Mouse (Mus musculus) embryonic fibroblast, embryonic 13.5 days (primary cell): ENCODE results near the gene Mgat4b. TPM values are rescaled to one million over a fixed set of nuclear protein-coding genes. Genes with fewer than 3 reads are reported as not detected.

Experiments
- H3K27ac ChIP-seq: 2 replicates; pipeline ENCODE4 v1.5.1; 2012; ENCODE audit warnings: low read length, control low read depth, inconsistent platforms; ENCODE audit not compliant: insufficient read depth
- H3K4me1 ChIP-seq: 2 replicates; pipeline ENCODE4 v1.6.1; 2011; ENCODE audit warnings: low read length; ENCODE audit not compliant: control insufficient read depth, insufficient read depth
- H3K4me3 ChIP-seq: 2 replicates; pipeline ENCODE4 v1.5.1; 2011; ENCODE audit warnings: mild to moderate bottlenecking, control low read depth, low read length; ENCODE audit not compliant: insufficient read depth
- CTCF ChIP-seq: IDR thresholded peaks from 2 replicates; pipeline ENCODE4 v1.5.1; 2011; ENCODE audit warnings: mild to moderate bottlenecking, control low read depth, low read length, moderate library complexity, borderline replicate concordance; ENCODE audit not compliant: insufficient read depth
- POLR2A ChIP-seq: IDR thresholded peaks from 2 replicates; pipeline ENCODE4 v1.6.1; 2011; ENCODE audit warnings: low read depth, mild to moderate bottlenecking, control low read depth, low read length, moderate library complexity
- polyA plus RNA-seq: library from polyadenylated mRNA; stranded (reverse); fragments of >200 nt; gene quantifications from 2 replicates; pipeline ENCODE4 v1.2.4, GENCODE M21; 2011; ENCODE audit warnings: low read depth; ENCODE audit not compliant: missing spikeins, insufficient read length

Gene Mgat4b
- polyA plus RNA-seq, 1 experiment: 35.1 TPM

GRCm38 (mm10) chr11:50230481-50231304 is 20.0 kb downstream of the Mgat4b start:
- Histone ChIP-seq H3K4me1 (peaks cover 9% of the 10 kb centered on the region; the same call in 1 of the 2 replicates), H3K27ac (no peak overlapping the region), H3K4me3 (no peak overlapping the region)
- TF ChIP-seq POLR2A: no peak

GRCm38 (mm10) chr11:50231411-50231810 is 20.7 kb downstream of the Mgat4b start:
- no peak overlapping the region for H3K27ac ChIP-seq
- no peak overlapping the region for H3K4me3 ChIP-seq
- peaks cover 15% of the 10 kb centered on the region; the same call in 1 of the 2 replicates for H3K4me1 ChIP-seq
- TF ChIP-seq POLR2A (no peak), CTCF (no peak)

- H3K27ac ChIP-seq: no peak overlapping the region
- TF ChIP-seq POLR2A (no peak), CTCF (no peak)
- H3K4me1 ChIP-seq: peaks cover 15% of the 10 kb centered on the region; the same call in 1 of the 2 replicates
- no peak overlapping the region for H3K4me3 ChIP-seq
These were observed 22.3 kb downstream of the Mgat4b start for GRCm38 (mm10) chr11:50233022-50233421.

- H3K4me3 ChIP-seq: no peak overlapping the region
These were observed 23.3 kb downstream of the Mgat4b start for GRCm38 (mm10) chr11:50233993-50234392.

GRCm38 (mm10) chr11:50234606-50235005 is 23.9 kb downstream of the Mgat4b start:
- Histone ChIP-seq H3K4me1 (peaks cover 11% of the 10 kb centered on the region; the same call in 1 of the 2 replicates), H3K27ac (no peak overlapping the region), H3K4me3 (no peak overlapping the region)
- no peak for TF ChIP-seq CTCF
- no peak for TF ChIP-seq POLR2A

More at GRCm38 (mm10) chr11:50233993-50234392, 23.3 kb downstream of the Mgat4b start:
- no peak overlapping the region for H3K27ac ChIP-seq
- H3K4me1 ChIP-seq: peaks cover 11% of the 10 kb centered on the region; the same call in 1 of the 2 replicates
- TF ChIP-seq POLR2A (no peak), CTCF (no peak)

- H3K27ac ChIP-seq: no peak overlapping the region
- TF ChIP-seq POLR2A (peak; percentile 35; the same call in 1 of the 2 replicates), CTCF (peak; percentile 55; the same call in 1 of the 2 replicates)
- H3K4me1 ChIP-seq: peaks cover 6% of the 10 kb centered on the region; the same call in 1 of the 2 replicates
- H3K4me3 ChIP-seq: peak overlapping the region; percentile 44
These were observed 25.8 kb downstream of the Mgat4b start for GRCm38 (mm10) chr11:50236540-50236936.

GRCm38 (mm10) chr11:50236937-50237835 is 26.5 kb downstream of the Mgat4b start:
- Histone ChIP-seq H3K4me1 (peaks cover 6% of the 10 kb centered on the region; the same call in 1 of the 2 replicates), H3K27ac (no peak overlapping the region), H3K4me3 (peak overlapping the region; percentile 44)
- TF ChIP-seq POLR2A (no peak), CTCF (no peak)

GRCm38 (mm10) chr11:50238324-50238723 is 27.6 kb downstream of the Mgat4b start, which contains the start of gene Ltc4s:
Gene Ltc4s, minus strand, starts transcription at chr11:50238616.
- Histone ChIP-seq H3K27ac (no peak within 1 kb of the TSS), H3K4me1 (peaks cover 6% of the 10 kb centered on the region; the same call in 1 of the 2 replicates), H3K4me3 (peak within 1 kb of the TSS; percentile 44)
- TF ChIP-seq POLR2A (no peak), CTCF (no peak)

- Histone ChIP-seq H3K27ac (no peak overlapping the region), H3K4me3 (no peak overlapping the region), H3K4me1 (peaks cover 6% of the 10 kb centered on the region; the same call in 1 of the 2 replicates)
- TF ChIP-seq CTCF (no peak), POLR2A (no peak)
These were observed 28.4 kb downstream of the Mgat4b start for GRCm38 (mm10) chr11:50238821-50239791.
